Comparison of ENCODE assay signal across 9 mouse cellular contexts in the genomic region with DNA sequence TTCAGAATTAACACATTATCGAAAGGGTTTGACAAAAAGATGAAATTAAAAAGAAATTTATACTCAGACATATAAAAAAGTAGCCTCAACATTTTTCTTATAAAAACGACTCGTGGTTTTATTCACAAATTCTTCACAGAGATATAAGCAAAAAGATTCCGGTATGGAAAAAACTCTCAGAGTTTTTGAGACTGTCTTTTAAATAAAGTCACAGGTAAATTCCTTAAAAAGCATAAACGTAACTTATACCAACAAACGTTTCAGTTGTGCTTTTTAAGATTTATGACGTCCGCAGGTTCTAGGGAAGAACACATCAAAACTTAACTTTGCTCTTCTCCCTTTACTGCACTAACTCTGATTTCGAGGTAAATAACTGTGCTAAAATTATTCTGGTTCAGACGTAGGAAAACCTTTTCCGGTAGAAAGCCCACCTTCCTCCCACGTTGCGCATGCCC. TPM values are rescaled to one million over a fixed set of nuclear protein-coding genes. Genes with fewer than 3 reads are reported as not detected.
DNase-seq lines count a peak whose midpoint lies in the region; ATAC-seq and TF ChIP-seq lines count a peak whose summit lies in the region.
"Had no signal": no experiment of that assay in that cellular context is flagged by ENCODE, and none has a peak within 500 bp of the region (broad histone marks: within the 10 kb centered on the region; RNA-seq: fewer than 3 reads in every experiment).

No protein-coding gene starts in this region.

- no peaks in the 10 kb centered on the region for H3K9me3 ChIP-seq in embryonic facial prominence, embryonic 11.5 days (replicated peaks; ENCODE audit: control insufficient read depth, low read length)
- H3K9me3 ChIP-seq in hindbrain, postnatal 0 days (ENCODE audit: low read length): no peaks in the 10 kb centered on the region
- H3K9me3 ChIP-seq in midbrain, postnatal 0 days (ENCODE audit: low read length): no peaks in the 10 kb centered on the region

- no peaks in the 10 kb centered on the region for H3K36me3 ChIP-seq in embryonic facial prominence, embryonic 11.5 days (replicated peaks; ENCODE audit: control insufficient read depth, insufficient read depth, low read depth, low read length)
- 0 out of 2 replicates have a peak, but pooled peaks cover 5% of the 10 kb centered on the region for H3K36me3 ChIP-seq in hindbrain, postnatal 0 days (ENCODE audit: insufficient read depth, low read length)
- H3K36me3 ChIP-seq in midbrain, postnatal 0 days (ENCODE audit: insufficient read depth, low read length): peaks cover 4% of the 10 kb centered on the region; the same call in 1 of the 2 replicates

- peaks cover 2% of the 10 kb centered on the region; the same call in 1 of the 2 replicates for H3K27me3 ChIP-seq in embryonic facial prominence, embryonic 11.5 days (ENCODE audit: control insufficient read depth, insufficient read depth, low read length)
- no peaks in the 10 kb centered on the region for H3K27me3 ChIP-seq in hindbrain, postnatal 0 days (ENCODE audit: insufficient read depth, low read length)
- no peaks in the 10 kb centered on the region for H3K27me3 ChIP-seq in midbrain, postnatal 0 days (ENCODE audit: insufficient read depth, low read length)

- no peak for TF ChIP-seq CTCF in layer of hippocampus, adult 2 months (conservative IDR thresholded peaks at IDR 0.05)
- no peak for TF ChIP-seq CTCF in hindbrain, postnatal 0 days (IDR thresholded peaks at IDR 0.05; ENCODE audit: low read depth)
- TF ChIP-seq CTCF in midbrain, postnatal 0 days (IDR thresholded peaks at IDR 0.05): no peak

- no peaks in the 10 kb centered on the region for H3K4me1 ChIP-seq in embryonic facial prominence, embryonic 11.5 days (ENCODE audit: control insufficient read depth, insufficient read depth, low read length)
- H3K4me1 ChIP-seq in hindbrain, postnatal 0 days (ENCODE audit: insufficient read depth, low read length): no peaks in the 10 kb centered on the region
- 0 out of 2 replicates have a peak, but pooled peaks cover 4% of the 10 kb centered on the region for H3K4me1 ChIP-seq in midbrain, postnatal 0 days (ENCODE audit: insufficient read depth, low read length)

- peak overlapping the region; percentile 47 for H3K4me2 ChIP-seq in embryonic facial prominence, embryonic 11.5 days (ENCODE audit: low read depth, low read length)
- H3K4me2 ChIP-seq in hindbrain, postnatal 0 days (ENCODE audit: low read depth, low read length): peak overlapping the region; percentile 54
- peak overlapping the region; percentile 83 for H3K4me2 ChIP-seq in midbrain, postnatal 0 days (ENCODE audit: low read depth, low read length, poor library complexity, severe bottlenecking)

- H3K4me3 ChIP-seq in layer of hippocampus, adult 2 months: peak overlapping the region; percentile 79
- peak overlapping the region; percentile 83 for H3K4me3 ChIP-seq in embryonic facial prominence, embryonic 11.5 days (ENCODE audit: low read depth, low read length)
- peak overlapping the region; percentile 86 for H3K4me3 ChIP-seq in hindbrain, postnatal 0 days (ENCODE audit: low read length)
- peak overlapping the region; percentile 90 for H3K4me3 ChIP-seq in midbrain, postnatal 0 days (ENCODE audit: low read depth, low read length)

- DNase-seq in layer of hippocampus, adult 2 months (ENCODE audit: low spot score in 2 of 2): no peak
- DNase-seq in layer of hippocampus, adult 9-11 months: no peak
- DNase-seq in embryonic facial prominence, embryonic 11.5 days (ENCODE audit: low spot score): no peak
- no peak for DNase-seq in hindbrain, postnatal 0 days (ENCODE audit: low spot score)
- no peak for DNase-seq in midbrain, postnatal 0 days (ENCODE audit: low spot score)
- DNase-seq in ovary, adult 18-20 months (ENCODE audit: low spot score): no peak
- no peak for DNase-seq in ovary, postnatal 10 days (ENCODE audit: low spot score)
- no peak for DNase-seq in right cerebral cortex, postnatal 10 days (ENCODE audit: low spot score in 2 of 2)

- WGBS in embryonic facial prominence, embryonic 11.5 days: under 1% methylated on average over 13 of the region's 13 CpGs
- WGBS in hindbrain, postnatal 0 days: 1% methylated on average over 13 of the region's 13 CpGs
- 1% methylated on average over 13 of the region's 13 CpGs for WGBS in midbrain, postnatal 0 days

- peak overlapping the region; percentile 99 for H3K27ac ChIP-seq in layer of hippocampus, adult 2 months
- peak overlapping the region; percentile 66 for H3K27ac ChIP-seq in embryonic facial prominence, embryonic 11.5 days (replicated peaks; ENCODE audit: low read depth, low read length)
- H3K27ac ChIP-seq in hindbrain, postnatal 0 days: peak overlapping the region; percentile 96
- peak overlapping the region; percentile 95 for H3K27ac ChIP-seq in midbrain, postnatal 0 days (ENCODE audit: low read depth, low read length)

- no peak overlapping the region for H3K9ac ChIP-seq in embryonic facial prominence, embryonic 11.5 days (replicated peaks; ENCODE audit: low read length)
- H3K9ac ChIP-seq in hindbrain, postnatal 0 days (replicated peaks; ENCODE audit: low read length): peak overlapping the region; percentile 82
- no peak overlapping the region for H3K9ac ChIP-seq in midbrain, postnatal 0 days (replicated peaks; ENCODE audit: low read length, poor library complexity, severe bottlenecking)

- no peak for ATAC-seq in embryonic facial prominence, embryonic 11.5 days (replicated peaks; ENCODE audit: insufficient number of reproducible peaks, low FRiP score, low TSS enrichment, low read depth)
- no peak for ATAC-seq in hindbrain, postnatal 0 days
- no peak for ATAC-seq in midbrain, postnatal 0 days (ENCODE audit: low FRiP score)

RNA-seq across cellular contexts. Expression of gene Mynn, which starts 0.2 kb away (rescaled TPM):
- total RNA-seq in layer of hippocampus, adult 2 months (2021): 10 to 100 TPM; 14.7 to 15.0 TPM
- polyA plus RNA-seq in embryonic facial prominence, embryonic 11.5 days (2014; fragmentation: Nextera tagmentation; extraction: Ambion mirVana): 38.7 and 41.6 TPM in 2 replicates
- 16.6 and 18.5 TPM in 2 replicates for total RNA-seq in hindbrain, postnatal 0 days (2014; rRNA removed)
- 18.5 and 19.4 TPM in 2 replicates for polyA plus RNA-seq in hindbrain, postnatal 0 days (2015; fragmentation: Nextera tagmentation; extraction: Ambion mirVana)
- total RNA-seq in midbrain, postnatal 0 days (2014; rRNA removed): 17.2 and 23.8 TPM in 2 replicates
- 17.1 and 19.0 TPM in 2 replicates for polyA plus RNA-seq in midbrain, postnatal 0 days (2015; fragmentation: Nextera tagmentation; extraction: Ambion mirVana)

RNA-seq across cellular contexts. Expression of gene Actrt3, which starts 1.9 kb away (rescaled TPM):
- under 1 TPM; 0.54 to 0.88 TPM for total RNA-seq in layer of hippocampus, adult 2 months (2021)
- polyA plus RNA-seq in embryonic facial prominence, embryonic 11.5 days (2014; fragmentation: Nextera tagmentation; extraction: Ambion mirVana): 0.10 and 0.24 TPM in 2 replicates
- total RNA-seq in hindbrain, postnatal 0 days (2014; rRNA removed): 0.18 and 0.42 TPM in 2 replicates
- polyA plus RNA-seq in hindbrain, postnatal 0 days (2015; fragmentation: Nextera tagmentation; extraction: Ambion mirVana): 0.56 and 0.89 TPM in 2 replicates
- 0.16 and 0.52 TPM in 2 replicates for total RNA-seq in midbrain, postnatal 0 days (2014; rRNA removed)
- 0.42 and 0.79 TPM in 2 replicates for polyA plus RNA-seq in midbrain, postnatal 0 days (2015; fragmentation: Nextera tagmentation; extraction: Ambion mirVana)
- total RNA-seq: hematopoietic stem cell, adult 5-6 weeks had no signal

RNA-seq across cellular contexts. Expression of gene Lrriq4, which starts 42.7 kb away (rescaled TPM):
- total RNA-seq in layer of hippocampus, adult 2 months (2021): not detected
- not detected in 2 replicates for polyA plus RNA-seq in embryonic facial prominence, embryonic 11.5 days (2014; fragmentation: Nextera tagmentation; extraction: Ambion mirVana)
- 0.37 TPM in 1 of 2 replicates, not detected in the other for total RNA-seq in hindbrain, postnatal 0 days (2014; rRNA removed)
- polyA plus RNA-seq in hindbrain, postnatal 0 days (2015; fragmentation: Nextera tagmentation; extraction: Ambion mirVana): not detected in 2 replicates
- not detected in 2 replicates for total RNA-seq in midbrain, postnatal 0 days (2014; rRNA removed)
- 0.09 TPM in 1 of 2 replicates, not detected in the other for polyA plus RNA-seq in midbrain, postnatal 0 days (2015; fragmentation: Nextera tagmentation; extraction: Ambion mirVana)
- total RNA-seq: hematopoietic stem cell, adult 5-6 weeks had no signal

RNA-seq across cellular contexts. Expression of gene Lrrc34, which starts 46.0 kb away (rescaled TPM):
- total RNA-seq in layer of hippocampus, adult 2 months (2021): under 1 TPM; 0.17 to 0.18 TPM
- polyA plus RNA-seq in embryonic facial prominence, embryonic 11.5 days (2014; fragmentation: Nextera tagmentation; extraction: Ambion mirVana): 2.6 and 2.7 TPM in 2 replicates
- total RNA-seq in hindbrain, postnatal 0 days (2014; rRNA removed): 1.2 and 1.5 TPM in 2 replicates
- 1.4 and 1.7 TPM in 2 replicates for polyA plus RNA-seq in hindbrain, postnatal 0 days (2015; fragmentation: Nextera tagmentation; extraction: Ambion mirVana)
- total RNA-seq in midbrain, postnatal 0 days (2014; rRNA removed): 1.5 and 2.0 TPM in 2 replicates
- polyA plus RNA-seq in midbrain, postnatal 0 days (2015; fragmentation: Nextera tagmentation; extraction: Ambion mirVana): 0.67 and 1.1 TPM in 2 replicates

RNA-seq across cellular contexts. Expression of gene Mecom, which starts 53.8 kb away (rescaled TPM):
- 1 to 10 TPM; 3.3 to 3.5 TPM for total RNA-seq in layer of hippocampus, adult 2 months (2021)
- 46.3 and 48.4 TPM in 2 replicates for polyA plus RNA-seq in embryonic facial prominence, embryonic 11.5 days (2014; fragmentation: Nextera tagmentation; extraction: Ambion mirVana)
- 6.9 and 8.3 TPM in 2 replicates for total RNA-seq in hindbrain, postnatal 0 days (2014; rRNA removed)
- polyA plus RNA-seq in hindbrain, postnatal 0 days (2015; fragmentation: Nextera tagmentation; extraction: Ambion mirVana): 4.1 and 4.5 TPM in 2 replicates
- 4.7 and 5.1 TPM in 2 replicates for total RNA-seq in midbrain, postnatal 0 days (2014; rRNA removed)
- polyA plus RNA-seq in midbrain, postnatal 0 days (2015; fragmentation: Nextera tagmentation; extraction: Ambion mirVana): 2.0 and 2.6 TPM in 2 replicates
